Mouse (Mus musculus): ENCODE data around the gene Zhx3.

Zhx3 gene

DNA sequence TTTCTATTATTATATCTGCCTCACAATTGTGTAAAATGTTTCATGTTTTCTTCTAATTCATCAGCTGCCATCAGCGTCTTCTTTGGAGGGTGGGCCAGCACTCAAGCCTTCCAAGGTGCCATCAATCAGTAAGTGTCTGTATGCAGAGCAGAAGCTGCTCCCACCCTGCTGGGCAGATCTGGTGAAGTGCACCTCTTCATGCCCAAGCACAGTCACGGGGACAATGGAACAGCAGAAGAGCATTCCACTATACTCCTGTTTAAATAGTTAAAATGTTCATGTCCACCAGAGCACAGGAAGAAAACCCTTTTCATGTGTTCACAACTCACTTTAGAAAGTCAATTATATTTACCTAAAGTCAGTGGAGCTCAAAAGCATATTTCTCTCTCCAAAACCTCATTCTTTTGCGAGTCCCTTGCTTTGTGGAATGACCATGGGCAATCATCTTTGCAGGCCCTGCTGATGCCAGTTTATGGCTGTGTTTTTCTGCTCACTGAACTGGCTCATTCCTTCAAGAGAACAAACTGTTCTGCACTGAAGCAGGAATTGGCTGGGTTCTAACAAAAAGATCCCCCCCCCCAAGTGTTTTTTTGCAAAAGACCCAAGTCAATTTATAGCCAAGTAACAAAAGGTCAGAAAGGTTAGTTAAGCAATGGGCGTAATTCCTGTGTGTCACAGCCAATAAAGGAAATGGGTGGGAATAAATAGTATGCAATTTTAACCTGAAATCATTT lies 67.8 kb downstream of the Zhx3 start:
- no peak for DNase-seq (ENCODE audit: low read depth, low spot score)

DNA sequence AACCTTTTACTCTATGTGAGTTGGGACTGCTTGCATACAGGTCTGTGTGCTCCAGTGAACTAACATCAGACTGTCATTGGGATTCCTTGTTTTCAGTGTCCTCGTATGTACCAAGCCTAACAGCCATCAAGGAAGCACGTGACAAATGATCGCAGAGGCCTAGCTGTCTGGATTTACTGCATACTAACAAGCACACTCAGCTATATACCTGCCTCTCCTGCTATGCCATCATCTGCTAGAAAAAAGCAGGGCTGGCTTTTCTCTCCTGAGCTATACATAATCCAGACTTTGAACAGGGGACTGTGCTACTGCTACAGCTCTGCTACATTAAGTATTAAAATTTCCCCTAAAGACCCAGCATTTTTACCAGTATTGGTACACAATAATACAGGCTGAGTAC lies 70.5 kb downstream of the Zhx3 start:
- DNase-seq (ENCODE audit: low read depth, low spot score) = no peak

DNA sequence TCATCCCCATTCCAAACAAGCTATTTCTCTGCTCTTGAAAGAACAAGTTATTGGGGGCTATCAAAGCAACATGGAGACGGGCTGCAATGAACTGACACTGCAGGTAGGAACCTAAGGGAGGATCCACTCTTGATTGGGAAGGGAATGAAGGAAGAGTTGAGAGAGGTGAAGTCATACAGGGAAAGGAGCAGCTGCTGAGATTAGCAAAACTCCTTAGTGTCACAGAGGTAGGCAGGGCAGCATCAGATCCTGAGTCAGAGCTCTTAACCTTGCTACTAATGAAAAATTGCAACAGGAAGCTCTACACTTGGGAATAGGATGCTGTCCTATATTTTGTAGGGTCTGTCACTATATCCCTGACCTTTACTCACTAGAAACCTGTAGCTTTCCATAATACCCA lies 71.8 kb downstream of the Zhx3 start:
- DNase-seq (ENCODE audit: low read depth, low spot score) = no peak

GRCm38 (mm10) chr2:160798206-160798605 lies 74.6 kb downstream of the Zhx3 start:
- DNase-seq (ENCODE audit: low read depth, low spot score) = no peak

DNA sequence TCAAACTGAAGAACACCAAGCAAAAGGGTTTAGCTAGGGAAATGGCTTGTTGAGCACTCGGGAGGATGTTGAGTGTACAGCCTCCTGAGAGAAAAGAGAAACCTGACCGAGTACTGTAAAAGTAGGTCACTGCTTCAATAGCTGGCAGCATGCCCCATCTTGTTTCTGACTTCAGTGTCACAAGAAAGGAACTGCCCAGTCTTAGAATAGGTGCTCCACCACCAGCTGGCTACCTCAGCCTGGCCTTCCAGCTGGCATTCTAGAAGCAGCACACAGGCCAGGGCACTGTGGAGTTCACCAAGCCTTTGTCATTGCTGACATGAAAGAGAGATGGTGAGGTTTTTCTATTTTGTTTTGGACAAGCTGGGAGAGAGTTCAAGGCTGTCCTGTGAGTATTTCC lies 75.8 kb downstream of the Zhx3 start:
- peak; percentile 91 for DNase-seq (ENCODE audit: low read depth, low spot score)

DNA sequence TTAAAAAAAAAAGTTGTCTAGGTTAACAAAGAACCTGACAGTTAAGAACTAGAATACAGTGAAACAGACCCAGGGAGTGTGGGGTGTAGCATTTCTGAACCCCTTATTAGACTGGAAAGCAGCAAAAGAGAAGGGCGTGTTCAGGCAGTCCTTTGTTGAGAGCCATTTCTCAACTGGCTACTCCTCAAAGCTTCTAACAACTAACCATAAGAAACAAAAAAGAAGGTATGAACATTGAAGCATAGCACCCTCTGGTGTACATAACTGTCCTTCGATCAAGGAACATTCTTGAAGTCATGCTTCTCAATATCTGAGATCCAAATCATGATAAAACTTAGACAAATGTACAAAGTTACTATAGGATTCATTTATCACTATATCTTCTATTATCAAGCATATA lies 79.7 kb downstream of the Zhx3 start:
- no peak for DNase-seq (ENCODE audit: low read depth, low spot score)

- no peak for DNase-seq (ENCODE audit: low read depth, low spot score)
These were observed 83.1 kb downstream of the Zhx3 start for GRCm38 (mm10) chr2:160789741-160790140.

GRCm38 (mm10) chr2:160789046-160789445 lies 83.8 kb downstream of the Zhx3 start:
- DNase-seq (ENCODE audit: low read depth, low spot score) = no peak

DNA sequence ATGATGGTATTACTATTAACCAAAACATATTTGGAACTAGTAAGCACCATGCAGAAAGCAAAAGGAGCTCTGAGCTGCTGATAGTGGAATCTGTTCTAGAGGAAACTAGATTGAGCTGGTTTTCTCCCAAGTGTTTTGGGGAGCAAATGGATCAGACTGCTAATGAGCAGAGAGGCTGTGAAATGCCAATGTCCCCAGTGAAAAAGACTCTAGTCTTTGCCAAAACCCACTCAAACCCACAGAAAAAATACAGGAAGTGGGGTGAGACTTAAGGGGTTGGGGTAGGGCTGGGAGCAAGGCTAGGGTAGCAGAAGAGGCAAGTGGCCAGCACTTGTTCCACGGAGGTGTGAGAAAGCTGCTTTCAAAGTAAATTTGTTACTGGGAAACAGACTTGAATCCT lies 86.5 kb downstream of the Zhx3 start:
- peak; percentile 44 for DNase-seq (ENCODE audit: low read depth, low spot score)

DNA sequence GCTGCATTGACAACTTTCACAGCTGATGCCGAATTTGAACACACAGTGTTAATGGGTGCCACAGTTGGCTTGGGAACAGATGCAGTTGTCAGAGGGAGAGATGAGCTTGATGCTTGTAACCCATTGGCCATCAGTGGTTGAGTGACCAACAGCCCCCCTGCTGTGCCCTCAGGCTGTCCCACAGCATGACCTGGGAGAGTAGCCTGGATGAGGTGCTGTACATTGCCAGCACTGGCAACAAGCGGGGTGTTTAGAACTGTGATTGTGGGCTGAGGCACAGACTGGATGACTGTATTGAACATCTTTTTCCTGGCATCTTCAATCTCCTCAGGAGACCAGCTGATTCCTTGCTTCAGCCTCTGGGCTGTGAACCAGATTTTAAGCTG lies 92.0 kb downstream of the Zhx3 start:
- DNase-seq (ENCODE audit: low read depth, low spot score) = peak; percentile 51

GRCm38 (mm10) chr2:160780154-160780833 lies 92.5 kb downstream of the Zhx3 start:
- DNase-seq (ENCODE audit: low read depth, low spot score) = no peak

DNA sequence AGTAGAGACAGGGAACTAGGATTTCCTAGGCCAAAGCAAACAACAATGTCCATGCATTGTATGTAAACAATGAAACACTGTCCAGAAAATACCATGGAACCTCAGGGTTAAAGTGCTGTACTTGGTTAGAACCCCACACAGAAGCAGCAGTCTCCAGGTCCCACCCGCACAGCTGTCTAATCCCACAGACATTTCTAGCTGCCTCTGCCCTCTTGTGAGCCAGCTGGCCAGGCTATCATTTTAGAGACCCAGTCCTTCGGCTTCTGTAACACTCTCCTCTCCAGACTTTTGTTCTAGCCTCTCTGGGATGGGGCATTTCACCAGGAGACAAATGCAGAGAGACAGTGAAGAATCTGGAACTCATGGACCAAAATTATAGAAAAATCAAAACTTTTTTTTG lies 94.8 kb downstream of the Zhx3 start:
- DNase-seq (ENCODE audit: low read depth, low spot score) = no peak

DNA sequence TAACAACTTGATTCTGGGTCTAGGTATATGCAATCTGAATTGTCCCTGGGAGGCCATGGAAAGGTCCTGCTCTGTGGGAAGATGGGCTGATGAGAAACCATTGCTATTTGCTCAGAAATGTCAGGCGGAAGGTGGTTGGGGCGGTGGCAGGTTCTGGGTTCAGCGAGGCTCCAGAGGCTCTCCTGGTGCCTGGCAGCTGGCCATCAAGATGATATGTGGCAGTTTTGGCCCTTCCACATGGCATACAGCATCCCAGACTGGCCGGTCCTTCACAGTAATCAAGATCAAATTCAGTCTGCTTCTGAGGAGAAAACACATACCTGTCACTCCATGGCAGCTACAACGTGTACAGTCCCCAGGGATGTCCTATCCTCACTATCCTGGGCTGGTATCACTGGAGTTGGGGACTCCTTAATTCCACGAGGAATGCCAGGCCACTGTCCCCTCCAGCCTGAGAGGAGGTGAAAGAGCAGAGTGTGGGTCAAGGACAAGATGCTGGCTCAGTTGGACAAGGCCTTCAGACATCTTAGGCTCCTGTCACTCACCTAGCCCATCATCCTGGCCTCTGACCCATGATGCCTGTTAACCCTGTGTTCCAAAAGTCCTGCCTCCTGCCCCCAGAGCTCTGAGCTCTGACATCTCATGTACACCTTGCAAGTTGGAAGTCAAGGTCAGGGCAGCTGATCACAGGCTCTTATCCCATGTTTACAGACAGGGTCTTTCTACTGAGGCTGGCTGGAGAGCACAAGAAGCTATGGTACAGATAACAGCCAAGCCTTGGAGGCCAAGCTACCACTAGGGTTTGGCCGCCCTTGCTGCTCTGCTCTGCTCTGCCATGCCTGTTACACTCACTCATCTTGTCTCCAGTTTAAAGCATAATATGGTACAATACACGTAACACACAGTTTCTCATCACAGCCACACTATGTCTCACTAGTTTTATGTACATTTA lies 101.2 kb downstream of the Zhx3 start:
- DNase-seq (ENCODE audit: low read depth, low spot score) = peak; percentile 46

- DNase-seq (ENCODE audit: low read depth, low spot score) = peak; percentile 71
These were observed 101.9 kb downstream of the Zhx3 start for GRCm38 (mm10) chr2:160770871-160771270.

GRCm38 (mm10) chr2:160770409-160770808 lies 102.4 kb downstream of the Zhx3 start:
- no peak for DNase-seq (ENCODE audit: low read depth, low spot score)

GRCm38 (mm10) chr2:160768997-160769396 lies 103.8 kb downstream of the Zhx3 start:
- no peak for DNase-seq (ENCODE audit: low read depth, low spot score)

DNA sequence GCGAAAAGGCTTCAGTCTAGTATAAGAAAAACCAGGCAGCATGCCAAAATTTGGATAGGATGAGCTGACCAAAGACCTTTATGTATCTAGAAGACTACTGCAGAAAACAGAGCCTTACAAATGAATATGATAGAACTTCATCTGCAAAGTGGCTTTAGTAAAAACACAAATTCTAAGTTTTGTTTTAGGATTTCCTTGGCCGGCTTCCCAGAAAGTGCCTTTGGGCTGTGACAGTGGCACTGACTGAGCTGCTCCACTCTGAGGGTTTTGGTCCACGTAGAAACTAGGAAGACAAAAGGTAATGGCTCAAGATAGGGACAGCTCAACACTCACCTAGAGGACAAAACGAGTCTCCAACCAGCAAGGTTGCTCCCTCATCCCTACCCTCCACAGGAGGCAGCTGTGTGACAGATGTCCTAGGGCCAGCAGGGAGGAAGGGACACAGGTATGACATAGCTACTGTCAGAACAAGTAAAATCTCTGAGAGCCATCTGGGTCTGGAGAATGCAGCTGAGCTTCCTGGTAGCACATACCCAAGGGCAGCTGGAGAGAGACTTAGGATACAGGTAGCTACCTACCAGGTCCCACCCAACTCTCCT lies 104.6 kb downstream of the Zhx3 start:
- DNase-seq (ENCODE audit: low read depth, low spot score) = no peak

- no peak for DNase-seq (ENCODE audit: low read depth, low spot score)
These were observed 105.6 kb downstream of the Zhx3 start for GRCm38 (mm10) chr2:160767201-160767600.

- peak; percentile 79 for DNase-seq (ENCODE audit: low read depth, low spot score)
These were observed 106.4 kb downstream of the Zhx3 start for GRCm38 (mm10) chr2:160766371-160766771.

DNA sequence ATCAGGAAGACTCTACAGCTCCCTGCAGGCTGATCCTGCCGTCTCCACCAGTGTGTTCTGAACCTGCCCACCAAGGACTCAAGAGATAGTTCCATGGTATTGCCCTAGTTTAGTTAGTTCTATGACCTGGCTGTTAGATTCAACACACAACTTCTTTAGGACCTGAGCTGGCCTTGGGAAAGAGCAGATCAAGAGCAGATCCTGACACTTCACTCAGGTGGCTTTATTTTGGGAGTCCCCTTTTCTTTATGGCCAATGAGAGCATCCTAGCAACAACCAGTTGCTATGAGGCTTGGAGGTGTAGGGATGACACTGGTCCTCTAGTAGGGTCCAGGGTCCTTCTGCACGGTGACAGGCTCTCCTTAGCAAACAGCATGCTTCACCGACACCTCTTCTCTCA lies 107.7 kb downstream of the Zhx3 start:
- DNase-seq (ENCODE audit: low read depth, low spot score) = no peak

GRCm38 (mm10) chr2:160764386-160764785 lies 108.4 kb downstream of the Zhx3 start:
- DNase-seq (ENCODE audit: low read depth, low spot score) = no peak

DNA sequence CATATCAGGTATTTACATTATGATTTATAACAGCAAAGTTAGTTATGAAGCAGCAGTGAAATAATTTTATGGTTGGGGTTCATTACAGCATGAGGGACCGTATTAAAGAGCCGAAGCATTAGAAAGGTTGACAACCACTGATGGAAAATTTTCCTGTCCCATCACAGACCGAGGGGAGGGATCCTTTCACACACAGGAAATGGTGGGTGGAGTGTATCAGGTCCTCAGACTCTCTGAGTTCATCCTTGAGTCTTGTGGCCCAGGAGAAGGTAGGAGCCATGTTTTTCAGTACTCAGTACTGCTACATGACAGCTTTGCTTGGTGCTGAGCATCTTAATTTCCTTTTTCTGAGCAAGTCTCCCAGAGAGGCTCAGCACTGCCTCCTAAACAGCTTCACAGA lies 109.0 kb downstream of the Zhx3 start:
- no peak for DNase-seq (ENCODE audit: low read depth, low spot score)

Measured in brain, adult 2 months (tissue).